Mouse (Mus musculus) large intestine, adult 2 months (tissue): ENCODE results near the gene Mllt3. TPM values are rescaled to one million over a fixed set of nuclear protein-coding genes. Genes with fewer than 3 reads are reported as not detected.
A peak's percentile ranks its signal among the peaks of the same experiment; 100 is the strongest.

Experiments used
- DNase-seq: peaks from one replicate; pipeline ENCODE4 v3.0.0-alpha.2; 2012; ENCODE audit warnings: low read depth, low spot score
- WGBS: fragments of 180-500 bp; shearing (Covaris S2); methylation state at CpG from one replicate; pipeline ENCODE4 v1.1.7; 2018; 5-methylcytosine and 5-hydroxymethylcytosine counted together
- polyA plus RNA-seq: library from polyadenylated mRNA; depleted of rRNA; stranded (reverse); fragments of >200 nt; gene quantifications from 2 replicates; pipeline ENCODE4 v1.2.3, GENCODE M21; 2012; rRNA removed

Mllt3 gene
- 6.1 and 6.9 TPM in 2 replicates for polyA plus RNA-seq

DNA sequence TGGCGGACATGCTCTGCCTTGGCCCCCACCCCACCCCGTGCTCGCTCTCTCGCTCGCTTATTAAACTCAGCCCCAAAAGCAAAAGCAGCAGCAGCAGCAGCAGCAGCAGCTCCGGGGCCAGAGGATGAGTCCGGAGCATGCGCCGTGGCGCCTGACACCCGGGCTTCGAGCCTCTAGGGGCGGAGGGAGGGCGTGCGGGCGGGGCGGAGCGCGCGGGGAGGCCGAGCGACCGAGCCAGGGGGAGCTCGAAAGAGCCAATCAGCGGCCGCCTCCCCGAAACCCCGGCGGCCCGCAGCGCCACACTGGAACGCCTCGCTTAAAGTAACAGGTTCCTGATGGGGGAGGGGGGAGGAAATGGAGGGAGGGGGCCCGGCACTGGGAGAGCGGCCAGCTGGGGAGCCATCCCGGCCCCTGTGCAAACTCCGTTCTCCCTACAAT, at the start of gene Mllt3:
Mllt3 (minus strand) TSS at position 149 of the 438 bp plus-strand sequence.
- DNase-seq = peak; percentile 80
- under 1% methylated on average over 37 of the region's 37 CpGs for WGBS

DNA sequence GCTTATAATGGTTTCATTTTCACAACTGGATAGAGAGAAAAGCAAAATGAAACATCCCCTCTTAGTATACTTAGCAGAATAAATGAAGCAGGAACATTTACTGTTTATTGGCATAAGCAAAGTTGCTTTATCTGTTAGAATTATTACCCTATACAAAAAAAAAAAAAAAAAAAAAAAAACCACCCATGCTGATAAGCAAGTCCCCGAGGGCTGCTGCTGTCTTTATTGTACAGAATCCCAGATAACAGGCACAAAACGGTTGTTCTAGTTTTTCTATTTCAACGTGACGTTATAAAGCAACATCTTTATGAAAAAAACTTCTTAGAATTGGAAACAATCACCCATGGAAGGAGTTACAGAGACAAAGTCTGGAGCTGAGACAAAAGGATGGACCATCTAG, 49.2 kb upstream of the Mllt3 start:
- no peak for DNase-seq
- WGBS = 64% methylated on average over 4 of the region's 4 CpGs

DNA sequence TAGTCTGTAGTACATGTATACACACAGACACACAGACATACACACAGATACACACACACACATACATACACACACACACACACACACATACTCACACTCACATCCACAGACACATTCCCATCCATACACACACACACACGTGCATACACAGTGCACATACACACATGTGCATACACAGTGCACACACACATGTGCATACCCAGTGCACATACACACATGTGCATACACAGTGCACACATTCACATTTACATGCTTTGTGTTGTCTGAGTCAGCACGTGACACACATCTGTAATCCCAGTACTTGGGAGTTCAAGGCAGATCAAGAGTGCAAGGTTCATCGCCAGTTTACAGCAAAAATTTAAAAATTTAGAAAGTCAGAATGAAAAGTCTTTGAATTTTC, 48.7 kb upstream of the Mllt3 start:
- 96% methylated on average over 3 of the region's 3 CpGs for WGBS
- DNase-seq = no peak

DNA sequence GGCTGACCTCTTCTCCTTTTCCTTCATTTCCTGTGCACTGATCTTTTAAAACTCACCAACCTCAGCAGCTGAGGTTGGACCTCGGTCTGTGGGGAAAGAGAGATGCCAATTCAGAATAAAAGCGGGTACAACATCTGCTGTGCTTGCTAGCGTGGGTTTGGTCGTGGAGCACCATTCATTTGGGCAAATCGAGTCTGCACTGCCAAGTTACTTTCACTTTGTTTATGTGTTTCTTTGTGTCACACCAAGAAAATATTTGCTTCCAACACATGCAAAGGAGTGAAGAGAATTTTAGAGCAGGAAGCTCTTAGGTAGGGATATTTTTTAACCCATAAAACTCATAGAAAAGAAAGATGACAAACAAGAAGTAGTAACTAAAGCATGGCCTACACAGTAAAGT, 48.3 kb upstream of the Mllt3 start:
- WGBS = 69% methylated on average over 5 of the region's 5 CpGs
- no peak for DNase-seq

DNA sequence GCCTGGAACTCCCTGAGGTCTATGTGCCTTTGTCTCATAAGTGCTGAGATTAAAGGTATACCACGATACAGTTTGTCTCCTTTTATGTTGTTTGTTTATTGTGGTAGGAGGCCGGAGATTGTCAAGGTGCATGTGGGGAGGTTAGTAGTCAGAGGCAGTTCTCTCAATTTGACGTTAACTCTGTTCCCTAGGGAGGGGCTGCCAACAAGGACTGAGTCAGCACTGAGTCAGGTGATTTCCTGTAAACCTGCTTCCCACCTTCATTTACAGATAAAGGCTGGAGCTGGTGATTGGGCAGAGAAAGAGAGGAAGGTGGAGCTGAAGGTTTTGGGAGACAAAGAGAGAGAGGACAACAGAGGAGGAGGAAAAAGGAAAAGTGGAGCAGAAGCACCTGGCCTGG, 45.8 kb upstream of the Mllt3 start:
- DNase-seq = no peak
- WGBS = 47% methylated on average over 3 of the region's 3 CpGs

DNA sequence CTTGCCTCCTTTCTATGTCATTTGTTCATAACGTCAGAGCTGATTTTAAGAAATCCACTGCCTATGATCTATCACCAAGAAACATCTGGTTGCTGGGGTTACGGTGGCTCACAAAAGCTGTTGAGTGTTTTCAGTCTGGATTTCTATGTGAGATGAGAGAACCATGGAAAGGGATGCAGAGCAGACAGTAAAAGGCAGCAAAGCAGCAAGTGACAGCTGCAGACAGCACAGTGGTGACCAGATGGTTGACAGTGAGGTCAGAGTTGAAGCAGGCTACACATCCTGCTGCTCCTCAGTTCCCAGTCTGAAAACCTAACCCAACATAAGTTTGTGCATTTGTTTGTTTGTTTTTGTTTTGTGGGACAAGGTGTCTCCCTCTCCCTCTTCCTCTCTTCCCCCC, 42.2 kb upstream of the Mllt3 start:
- DNase-seq = no peak
- 80% methylated on average over 2 of the region's 2 CpGs for whole genome bisulfite sequencing

DNA sequence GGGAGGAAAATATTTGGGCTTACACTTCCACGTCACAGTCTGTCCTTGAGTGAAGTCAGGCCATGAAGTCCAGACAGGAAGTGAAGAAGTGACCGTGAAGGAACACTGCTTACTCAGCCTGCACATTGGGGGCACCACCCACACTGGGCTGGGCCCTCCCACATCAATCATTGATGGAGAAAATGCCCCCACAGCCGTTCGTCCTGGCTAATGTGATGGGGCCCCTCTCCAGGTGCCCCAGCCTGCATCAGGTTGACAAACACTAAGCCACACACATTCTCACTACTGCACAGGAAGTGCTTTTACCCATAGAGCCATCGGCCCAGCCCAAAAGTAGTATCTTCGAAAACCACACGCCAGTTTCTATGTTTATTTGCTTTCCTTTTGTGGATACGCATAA, 13.1 kb upstream of the Mllt3 start:
- 48% methylated on average over 8 of the region's 8 CpGs for WGBS
- no peak for DNase-seq

DNA sequence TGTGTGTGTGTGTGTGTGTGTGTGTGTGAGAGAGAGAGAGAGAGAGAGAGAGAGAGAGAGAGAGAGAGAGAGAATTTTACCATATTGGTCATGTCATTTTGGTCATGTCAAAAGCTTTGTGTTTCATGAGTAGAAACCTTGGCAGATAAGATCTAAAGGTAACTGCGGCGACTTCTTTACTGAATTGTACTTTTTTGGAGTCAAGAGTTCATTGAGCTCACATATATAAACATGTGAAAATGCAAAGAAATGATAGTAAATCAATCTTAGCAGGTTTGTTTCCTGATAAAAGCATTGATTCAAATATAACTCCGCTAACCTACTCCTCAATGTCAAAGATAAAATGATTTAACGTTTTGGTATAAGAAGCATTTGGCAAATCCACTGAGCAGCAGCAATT, 12.0 kb upstream of the Mllt3 start:
- WGBS = 86% methylated on average over 4 of the region's 4 CpGs
- no peak for DNase-seq

DNA sequence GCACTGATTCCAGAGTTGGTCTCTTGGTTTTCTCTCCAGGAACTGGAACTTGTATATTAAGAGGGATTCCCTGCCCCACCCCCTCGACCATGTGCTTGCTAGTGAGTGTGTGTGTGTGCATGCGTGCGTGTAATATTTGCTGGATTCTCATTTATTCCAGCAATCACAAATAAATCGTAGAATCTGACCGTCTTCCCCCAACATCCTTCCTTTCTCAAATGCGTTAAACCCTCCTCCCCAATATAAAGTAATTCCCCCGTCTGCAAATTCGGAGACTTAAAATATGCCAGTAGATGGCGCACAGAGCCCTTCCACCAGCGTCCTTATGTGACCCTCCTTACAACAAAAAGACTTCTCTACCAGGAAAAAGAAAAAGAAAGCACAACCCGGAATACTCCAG, 2.2 kb upstream of the Mllt3 start:
- 2% methylated on average over 11 of the region's 11 CpGs for WGBS
- DNase-seq = no peak

DNA sequence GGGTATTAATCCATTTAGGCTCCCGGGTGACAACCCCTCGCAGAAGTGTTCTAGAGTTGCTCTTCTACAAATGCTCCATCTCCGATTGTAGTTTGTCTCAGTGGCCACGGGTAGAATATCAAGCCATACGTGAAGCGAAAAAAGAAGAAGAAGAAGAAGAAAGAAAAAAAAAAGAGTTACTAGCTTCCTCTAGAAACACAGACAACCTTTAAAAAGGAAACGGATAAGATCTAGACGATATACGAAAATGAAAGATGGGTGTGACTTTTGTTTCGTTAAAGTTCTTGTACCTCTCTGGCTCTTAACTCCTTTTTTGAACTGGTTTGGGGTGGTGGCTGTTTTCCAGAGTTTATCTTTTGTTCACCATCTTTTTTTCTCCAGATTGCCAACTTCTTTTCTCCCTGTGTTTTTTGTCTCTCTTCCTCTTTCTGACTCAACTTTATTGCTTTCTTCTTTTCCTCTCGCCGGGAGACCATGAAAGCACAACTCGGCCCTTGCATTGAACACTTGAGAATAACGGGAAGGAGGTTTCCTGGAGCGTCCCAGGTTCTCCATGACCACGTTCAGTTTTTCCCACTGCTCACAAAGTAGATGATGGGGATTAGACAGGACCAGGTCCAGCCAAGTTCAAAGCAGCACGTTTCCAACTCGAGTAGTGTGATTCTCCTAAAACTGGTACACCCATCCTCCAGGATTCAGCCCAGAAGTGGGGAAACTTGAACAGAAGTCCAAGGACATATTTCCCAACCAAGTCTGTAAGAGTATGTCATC, 1.4 kb upstream of the Mllt3 start:
- WGBS = 4% methylated on average over 18 of the region's 18 CpGs
- no peak for DNase-seq

DNA sequence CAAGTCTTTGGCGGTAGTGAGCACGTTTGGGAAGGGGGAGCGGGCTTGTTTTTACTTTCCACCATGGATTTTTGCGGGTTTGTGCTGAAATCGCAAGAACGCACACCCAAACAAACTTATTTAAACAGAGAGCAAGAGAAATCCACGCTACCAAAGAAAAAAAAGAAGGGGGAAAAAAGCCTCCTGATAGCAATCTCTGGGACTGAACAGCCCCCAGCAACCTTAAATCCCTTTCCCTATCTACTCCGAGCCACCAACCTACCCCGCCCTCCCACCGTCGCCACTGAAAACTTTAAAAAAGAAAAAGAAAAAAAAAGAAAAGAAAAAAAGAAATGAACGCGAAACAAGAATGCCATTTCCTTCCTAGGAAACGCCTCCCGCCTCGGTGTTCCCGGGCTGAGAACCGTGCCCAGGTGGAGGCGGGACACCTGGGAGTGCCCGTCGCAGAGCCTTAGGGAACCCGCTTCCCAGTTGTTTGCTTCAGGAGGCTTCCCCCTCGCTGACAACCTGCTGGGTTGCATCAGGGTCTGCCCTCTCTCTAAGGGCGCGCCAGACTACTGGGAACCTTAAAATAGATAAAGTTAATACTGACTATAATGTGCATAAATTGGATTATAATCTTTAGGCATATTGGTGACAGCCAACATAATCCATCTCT, 694 bp upstream of the Mllt3 start:
- under 1% methylated on average over 25 of the region's 25 CpGs for WGBS
- DNase-seq = no peak

DNA sequence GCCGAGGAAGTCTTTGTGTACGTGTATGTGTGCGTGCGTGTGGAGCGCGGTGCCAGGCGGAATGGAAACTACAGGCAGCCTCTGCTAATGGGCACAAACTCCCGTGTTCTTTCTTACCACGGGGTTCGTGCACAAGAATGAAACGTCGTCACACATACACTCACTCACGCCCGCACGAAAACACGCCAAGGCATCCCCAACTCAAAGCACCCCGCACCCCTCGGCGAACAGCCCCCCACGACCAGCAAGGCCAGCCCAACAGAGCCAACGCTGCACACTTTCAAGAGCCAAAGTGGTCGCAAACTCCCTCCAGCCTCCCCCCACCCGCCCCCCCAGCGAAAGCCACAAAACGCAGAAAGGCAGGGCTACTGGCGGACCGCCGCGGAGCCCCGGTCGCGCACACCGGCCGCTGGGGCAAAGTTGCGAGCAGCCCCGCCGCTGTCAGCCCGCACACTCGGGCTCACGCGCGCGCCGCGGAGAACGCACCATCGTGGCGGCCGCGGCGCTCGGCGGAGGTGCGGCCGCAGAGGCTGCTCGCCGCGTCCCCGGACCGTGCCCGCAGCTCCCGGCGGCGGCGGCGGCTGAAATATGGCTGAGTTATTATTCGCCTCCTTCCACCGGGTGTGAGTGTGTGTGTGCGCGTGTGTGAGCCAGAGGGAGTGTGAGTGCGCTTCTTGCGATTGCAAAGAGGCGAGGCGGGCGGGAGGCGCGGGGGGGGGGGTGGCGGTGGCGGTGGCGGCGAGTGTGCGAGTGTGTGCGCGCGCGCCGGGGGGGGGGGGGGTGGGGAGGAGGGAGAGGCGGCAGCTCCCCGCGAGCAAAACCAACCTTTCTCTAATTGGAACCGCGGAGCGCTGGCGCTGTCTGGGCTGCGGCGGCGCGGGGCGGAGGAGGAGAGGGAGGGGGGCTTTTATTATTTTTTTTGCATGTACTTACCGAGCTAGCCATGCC, 739 bp downstream of the Mllt3 start:
- WGBS = under 1% methylated on average over 81 of the region's 100 CpGs
- DNase-seq = no peak

DNA sequence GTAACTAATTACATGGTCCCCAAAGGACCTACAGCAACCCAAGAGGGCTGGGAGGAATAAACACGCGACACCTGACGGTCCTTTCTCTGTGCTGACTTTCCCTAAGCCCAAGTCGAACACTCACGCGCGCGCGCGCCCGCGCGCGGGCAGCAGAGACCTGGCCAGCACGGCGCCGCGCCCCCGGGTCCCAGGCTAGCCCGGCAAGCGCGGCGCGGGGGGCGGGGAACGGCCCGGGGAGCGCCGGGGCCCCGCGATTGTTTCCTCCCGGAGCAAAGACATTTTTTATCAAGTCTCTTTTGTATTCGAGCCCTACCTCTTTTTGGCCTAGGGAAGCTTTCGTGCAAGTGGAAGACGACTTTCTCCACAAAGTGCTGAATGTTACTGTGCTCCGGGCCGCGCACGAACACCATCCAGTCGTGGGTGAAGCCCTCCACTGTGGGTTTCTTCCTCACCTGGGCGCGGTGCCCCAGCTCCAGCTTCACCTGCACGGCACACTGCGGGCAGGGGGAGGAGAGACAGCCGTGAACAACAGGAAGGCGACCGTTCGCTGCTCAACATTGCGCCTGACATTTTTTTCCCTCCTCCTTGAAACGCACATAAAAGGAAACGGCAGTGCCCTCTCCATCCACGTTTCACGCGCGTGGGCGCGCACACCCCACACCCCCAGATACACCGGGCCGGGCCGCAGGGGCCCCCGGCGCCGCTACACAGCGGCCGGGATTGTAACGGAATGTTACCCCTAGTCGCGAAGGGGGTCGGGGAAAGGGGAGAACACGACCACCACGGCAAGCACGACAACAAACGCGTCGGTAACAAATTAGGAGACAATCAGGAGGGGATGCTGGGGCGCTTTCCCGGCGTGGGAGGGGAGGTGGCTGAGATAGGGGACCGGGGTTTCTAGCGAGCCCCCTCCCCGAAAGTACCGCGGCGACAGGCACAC, 1.7 kb downstream of the Mllt3 start:
- no peak for DNase-seq
- 2% methylated on average over 84 of the region's 84 CpGs for WGBS

DNA sequence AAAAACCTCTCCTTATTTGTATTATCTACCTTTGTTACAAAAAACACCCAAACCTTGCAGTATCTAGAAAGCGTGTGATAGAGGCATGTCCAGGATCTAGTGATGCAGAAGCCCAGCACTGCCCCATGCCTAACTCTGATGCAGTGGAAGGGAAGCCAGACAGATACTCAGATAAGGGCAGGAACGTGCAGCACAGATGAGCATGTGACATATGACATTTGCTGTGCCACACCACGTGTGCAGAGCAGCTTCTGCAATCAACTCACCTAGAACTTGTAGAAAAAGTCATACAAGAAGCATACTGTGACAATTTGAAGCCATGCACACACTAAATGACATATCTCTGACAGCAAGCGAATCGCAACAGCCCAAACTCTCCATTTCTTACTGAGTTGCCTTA, 9.6 kb downstream of the Mllt3 start:
- WGBS = 75% methylated on average over 5 of the region's 5 CpGs
- DNase-seq = no peak

DNA sequence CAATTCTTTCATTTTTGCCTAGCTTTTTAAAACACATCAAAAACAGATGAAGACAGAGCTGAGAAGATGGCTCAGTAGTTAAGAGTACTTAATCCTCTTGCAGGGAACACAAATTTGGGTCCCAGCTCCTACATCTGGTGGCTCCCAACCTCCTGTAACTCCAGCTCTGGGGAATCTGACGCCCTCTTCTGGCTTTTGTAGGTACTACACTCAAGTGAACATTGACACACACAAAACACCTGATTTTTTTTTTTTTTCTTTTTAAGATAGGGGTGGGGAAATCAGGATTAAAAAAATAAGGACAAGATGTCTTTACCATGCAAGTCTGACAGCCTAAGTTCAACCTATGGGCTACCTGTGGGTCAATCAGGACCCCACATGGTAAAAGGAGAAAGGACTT, 10.5 kb downstream of the Mllt3 start:
- DNase-seq = no peak
- 7% methylated on average over 1 of the region's 1 CpGs for WGBS

DNA sequence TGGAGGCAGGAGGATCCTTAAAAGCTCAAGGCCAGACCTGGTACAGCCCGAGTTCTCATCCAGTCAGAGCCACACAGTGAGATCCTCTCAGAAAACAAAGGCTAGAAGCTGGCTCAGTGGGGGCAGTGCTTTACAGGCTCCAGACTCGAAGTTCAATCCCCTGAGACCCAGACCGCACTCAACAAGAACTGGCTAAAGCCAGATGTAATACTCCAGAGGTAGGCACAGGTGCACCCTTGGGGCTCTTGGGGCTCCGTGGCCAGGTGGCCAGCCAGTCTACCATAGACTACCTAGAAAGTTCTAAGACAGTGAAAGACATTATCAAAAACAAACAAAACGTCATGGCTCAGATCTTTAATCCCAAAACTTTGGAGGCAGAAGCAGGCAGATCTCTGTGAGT, 12.7 kb downstream of the Mllt3 start:
- 75% methylated on average over 5 of the region's 5 CpGs for WGBS
- no peak for DNase-seq

DNA sequence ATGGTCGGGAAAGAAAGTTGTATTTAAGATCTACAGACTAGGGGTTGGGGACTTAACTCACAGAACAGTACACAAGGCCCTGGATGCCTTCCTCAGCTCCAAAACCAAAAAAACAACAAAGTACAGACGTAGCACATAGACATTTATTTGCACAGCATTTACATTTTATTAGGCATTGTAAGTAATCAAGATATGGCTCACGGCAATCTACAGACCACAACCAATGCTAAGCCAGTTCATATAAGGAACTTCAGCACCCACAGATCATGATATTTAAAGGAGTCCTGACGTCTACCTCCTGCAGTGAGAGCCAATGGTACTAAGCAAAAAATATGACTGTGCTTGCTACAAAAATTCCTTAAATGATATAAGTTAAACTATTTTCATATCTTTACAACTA, 13.5 kb downstream of the Mllt3 start:
- no peak for DNase-seq
- 39% methylated on average over 4 of the region's 4 CpGs for WGBS

DNA sequence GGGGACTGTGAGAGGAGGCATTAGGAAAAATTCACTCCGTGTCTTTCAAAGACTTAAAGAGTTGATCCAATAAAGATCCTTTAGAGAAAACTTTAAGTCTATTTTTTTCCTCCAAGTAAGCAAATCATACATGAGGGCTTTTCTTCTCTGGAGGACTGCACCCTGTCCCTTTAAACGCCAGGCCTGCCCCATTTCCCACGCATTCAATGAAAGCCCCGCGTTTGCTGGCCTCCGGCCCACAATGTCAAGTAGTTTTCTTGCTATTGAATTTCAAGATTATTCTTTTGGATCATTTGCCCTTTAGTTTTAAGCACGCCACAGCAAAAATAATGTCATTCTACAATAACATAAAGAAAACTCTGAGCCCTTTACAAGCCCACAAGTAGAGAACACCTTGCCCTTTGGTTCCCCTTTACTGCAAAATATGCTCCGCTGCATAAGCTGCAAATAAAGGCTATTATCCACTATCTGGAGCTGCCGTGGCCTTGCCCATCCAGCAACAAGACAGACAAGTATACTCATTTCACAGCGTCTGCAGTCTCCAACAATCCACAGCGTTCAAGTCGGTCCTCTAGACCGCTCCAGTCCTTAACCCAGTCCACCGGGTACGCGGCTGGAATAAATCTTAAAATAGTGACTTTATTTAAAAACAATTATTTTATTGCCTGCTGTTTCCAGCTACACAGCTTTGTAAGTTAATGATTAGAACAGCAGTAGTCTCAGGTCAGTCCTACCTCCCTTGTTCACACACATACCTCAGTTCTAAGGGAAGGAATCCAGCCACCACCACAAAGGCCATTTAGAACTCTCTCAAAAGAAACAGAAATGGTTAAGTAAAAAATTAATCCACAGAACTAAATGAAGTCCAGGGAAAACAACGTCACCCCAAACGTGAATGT, 15.5 kb downstream of the Mllt3 start:
- DNase-seq = no peak
- 36% methylated on average over 18 of the region's 18 CpGs for WGBS
